Mouse (Mus musculus) right cerebral cortex, postnatal 14 days (tissue): ENCODE data around the gene Gm13276.
A peak's percentile ranks its signal among the peaks of the same experiment; 100 is the strongest.
"Not testable (repeated sequence)": the region's sequence is repeated elsewhere in the genome, so short reads cannot be mapped to it uniquely, and the experiment has no call there.

ENCODE experiments used
- DNase-seq: peaks from one replicate; pipeline ENCODE4 v3.0.0; 2022

Gm13276 gene

GRCm38 (mm10) chr4:88788402-88788801, 2.9 kb downstream of the Gm13276 start, which contains the start of gene Gm13277:
Gene Gm13277, plus strand, starts transcription at chr4:88788632.
- DNase-seq = peak; percentile 48

DNA sequence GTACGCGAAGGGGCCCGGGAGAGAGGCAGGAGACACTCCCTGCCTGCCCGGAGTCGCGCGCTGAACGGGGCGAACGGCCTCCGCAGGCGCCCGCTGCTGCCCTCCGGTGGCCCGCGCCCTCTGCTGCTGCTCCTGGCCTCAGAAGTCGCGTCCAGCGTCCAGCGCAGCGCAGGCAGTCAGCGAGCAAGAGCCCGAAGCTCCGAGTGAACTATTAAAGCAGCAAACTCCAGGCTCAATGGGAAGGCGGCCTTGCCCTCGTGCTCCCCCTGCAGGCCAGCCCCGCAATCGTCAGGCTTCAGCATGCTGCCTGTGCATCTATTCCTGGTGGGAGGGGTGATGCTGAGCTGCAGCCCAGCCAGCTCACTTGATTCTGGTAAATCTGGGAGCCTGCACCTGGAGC, 5.7 kb downstream of the Gm13276 start, which contains the start of gene Gm13278:
Gm13278 (plus strand) TSS at position 301 of the 400 bp plus-strand sequence.
- DNase-seq = not testable (repeated sequence)

DNA sequence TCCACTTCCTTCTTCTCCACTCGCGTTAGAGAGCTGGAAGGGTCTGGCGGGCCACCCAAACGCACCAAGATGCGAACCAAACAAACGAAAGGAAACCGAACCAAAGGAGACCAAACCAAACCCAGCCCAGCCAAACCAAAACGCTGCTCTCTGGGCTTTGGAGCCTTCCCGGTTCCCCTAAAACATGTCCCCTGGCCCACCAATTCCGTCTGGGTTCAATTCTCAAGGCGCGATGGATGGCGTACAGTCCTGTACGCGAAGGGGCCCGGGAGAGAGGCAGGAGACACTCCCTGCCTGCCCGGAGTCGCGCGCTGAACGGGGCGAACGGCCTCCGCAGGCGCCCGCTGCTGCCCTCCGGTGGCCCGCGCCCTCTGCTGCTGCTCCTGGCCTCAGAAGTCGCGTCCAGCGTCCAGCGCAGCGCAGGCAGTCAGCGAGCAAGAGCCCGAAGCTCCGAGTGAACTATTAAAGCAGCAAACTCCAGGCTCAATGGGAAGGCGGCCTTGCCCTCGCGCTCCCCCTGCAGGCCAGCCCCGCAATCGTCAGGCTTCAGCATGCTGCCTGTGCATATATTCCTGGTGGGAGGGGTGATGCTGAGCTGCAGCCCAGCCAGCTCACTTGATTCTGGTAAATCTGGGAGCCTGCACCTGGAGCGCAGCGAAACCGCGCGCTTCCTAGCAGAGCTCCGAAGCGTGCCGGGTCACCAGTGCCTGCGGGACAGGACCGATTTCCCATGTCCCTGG, 8.6 kb downstream of the Gm13276 start, which contains the start of gene Gm13275:
Gm13275 (plus strand) TSS at position 552 of the 740 bp plus-strand sequence.
- peak; percentile 6 for DNase-seq

GRCm38 (mm10) chr4:88797097-88797496, 11.6 kb downstream of the Gm13276 start, which contains the start of gene Gm13279:
Gene Gm13279, plus strand, starts transcription at chr4:88797397.
- DNase-seq = not testable (repeated sequence)

DNA sequence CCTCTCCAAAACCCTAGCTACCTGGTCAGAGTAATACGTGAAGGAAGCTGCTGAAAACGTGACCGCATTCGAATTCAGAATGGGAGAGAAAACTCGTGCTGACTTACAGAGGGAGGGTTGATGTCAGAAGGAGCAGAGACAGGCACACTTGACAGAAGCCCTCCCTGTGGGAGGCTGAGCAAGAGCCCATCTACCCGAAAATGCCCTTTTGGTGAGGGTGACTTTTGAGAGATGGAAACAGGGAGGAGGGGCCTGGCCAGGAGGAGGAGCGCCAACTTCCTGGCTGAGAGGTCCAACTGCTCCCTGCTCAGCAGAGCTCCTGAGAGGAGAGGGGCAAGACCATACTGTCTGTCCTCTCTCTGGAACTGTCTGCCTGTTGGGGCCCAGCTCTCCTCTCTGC, 13.9 kb downstream of the Gm13276 start, which contains the start of gene Gm13285:
Gm13285 (plus strand) TSS at position 301 of the 400 bp plus-strand sequence.
- DNase-seq = not testable (repeated sequence)

DNA sequence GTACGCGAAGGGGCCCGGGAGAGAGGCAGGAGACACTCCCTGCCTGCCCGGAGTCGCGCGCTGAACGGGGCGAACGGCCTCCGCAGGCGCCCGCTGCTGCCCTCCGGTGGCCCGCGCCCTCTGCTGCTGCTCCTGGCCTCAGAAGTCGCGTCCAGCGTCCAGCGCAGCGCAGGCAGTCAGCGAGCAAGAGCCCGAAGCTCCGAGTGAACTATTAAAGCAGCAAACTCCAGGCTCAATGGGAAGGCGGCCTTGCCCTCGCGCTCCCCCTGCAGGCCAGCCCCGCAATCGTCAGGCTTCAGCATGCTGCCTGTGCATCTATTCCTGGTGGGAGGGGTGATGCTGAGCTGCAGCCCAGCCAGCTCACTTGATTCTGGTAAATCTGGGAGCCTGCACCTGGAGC, 17.4 kb downstream of the Gm13276 start, which contains the start of gene Gm13287:
Gm13287 (plus strand) TSS at position 301 of the 400 bp plus-strand sequence.
- DNase-seq = not testable (repeated sequence)

DNA sequence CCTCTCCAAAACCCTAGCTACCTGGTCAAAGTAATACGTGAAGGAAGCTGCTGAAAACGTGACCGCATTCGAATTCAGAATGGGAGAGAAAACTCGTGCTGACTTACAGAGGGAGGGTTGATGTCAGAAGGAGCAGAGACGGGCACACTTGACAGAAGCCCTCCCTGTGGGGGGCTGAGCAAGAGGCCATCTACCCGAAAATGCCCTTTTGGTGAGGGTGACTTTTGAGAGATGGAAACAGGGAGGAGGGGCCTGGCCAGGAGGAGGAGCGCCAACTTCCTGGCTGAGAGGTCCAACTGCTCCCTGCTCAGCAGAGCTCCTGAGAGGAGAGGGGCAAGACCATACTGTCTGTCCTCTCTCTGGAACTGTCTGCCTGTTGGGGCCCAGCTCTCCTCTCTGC, 19.7 kb downstream of the Gm13276 start, which contains the start of gene Gm13288:
Gm13288 (plus strand) TSS at position 301 of the 400 bp plus-strand sequence.
- not testable (repeated sequence) for DNase-seq

DNA sequence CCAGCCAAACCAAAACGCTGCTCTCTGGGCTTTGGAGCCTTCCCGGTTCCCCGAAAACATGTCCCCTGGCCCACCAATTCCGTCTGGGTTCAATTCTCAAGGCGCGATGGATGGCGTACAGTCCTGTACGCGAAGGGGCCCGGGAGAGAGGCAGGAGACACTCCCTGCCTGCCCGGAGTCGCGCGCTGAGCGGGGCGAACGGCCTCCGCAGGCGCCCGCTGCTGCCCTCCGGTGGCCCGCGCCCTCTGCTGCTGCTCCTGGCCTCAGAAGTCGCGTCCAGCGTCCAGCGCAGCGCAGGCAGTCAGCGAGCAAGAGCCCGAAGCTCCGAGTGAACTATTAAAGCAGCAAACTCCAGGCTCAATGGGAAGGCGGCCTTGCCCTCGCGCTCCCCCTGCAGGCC, 20.3 kb downstream of the Gm13276 start:
- DNase-seq = not testable (repeated sequence)

GRCm38 (mm10) chr4:88815928-88816327, 30.4 kb downstream of the Gm13276 start, which contains the start of gene Ifna7:
Gene Ifna7, plus strand, starts transcription at chr4:88816228.
- no peak for DNase-seq

GRCm38 (mm10) chr4:88819659-88820058, 34.1 kb downstream of the Gm13276 start, which contains the start of gene Ifna11:
Gene Ifna11, plus strand, starts transcription at chr4:88819959.
- no peak for DNase-seq

GRCm38 (mm10) chr4:88822995-88823394, 37.5 kb downstream of the Gm13276 start:
- no peak for DNase-seq

DNA sequence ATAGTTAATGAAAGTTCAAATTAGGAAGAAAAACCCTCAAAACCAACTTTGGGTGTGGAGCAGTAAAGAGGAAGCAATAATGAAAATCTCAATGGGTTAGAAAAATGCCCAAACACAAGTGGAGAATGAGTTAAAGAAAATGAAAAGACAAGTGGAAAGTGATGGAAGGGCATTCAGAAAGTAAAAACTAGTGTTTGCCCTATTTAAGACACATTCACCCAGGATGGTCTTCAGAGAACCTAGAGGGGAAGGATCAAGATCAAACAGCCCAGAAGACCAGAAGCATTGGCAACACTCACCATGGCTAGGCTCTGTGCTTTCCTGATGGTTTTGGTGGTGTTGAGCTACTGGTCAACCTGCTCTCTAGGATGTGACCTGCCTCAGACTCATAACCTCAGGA, 41.6 kb downstream of the Gm13276 start, which contains the start of gene Ifna6:
Ifna6 (plus strand) TSS at position 301 of the 400 bp plus-strand sequence.
- not testable (repeated sequence) for DNase-seq

GRCm38 (mm10) chr4:88830523-88830922, 45.0 kb downstream of the Gm13276 start:
- peak; percentile 28 for DNase-seq

GRCm38 (mm10) chr4:88835225-88835624, 49.7 kb downstream of the Gm13276 start, which contains the start of gene Ifna5:
Gene Ifna5, plus strand, starts transcription at chr4:88835525.
- not testable (repeated sequence) for DNase-seq
